Mouse (Mus musculus) v-Abl transformed pro-B cells (cell line): ENCODE results near the gene Prdx5.

ENCODE experiments used
- in situ Hi-C, 2 experiments: fragments of 400-800 bp; cut with MboI; formaldehyde crosslinking; loops; one replicate each; pipeline ENCODE4 v1.15.1; 2025; ENCODE audit not compliant: unreplicated experiment in 2 of 2

Gene Prdx5

GRCm38 (mm10) chr19:6909507-6910289 lies at the start of gene Prdx5, which contains the start of gene Trmt112:
TSS of gene Prdx5 (minus strand) at chr19:6910106.
TSS of gene Trmt112 (plus strand) at chr19:6909698.
- in situ Hi-C loops: loop anchor here (5.0 kb wide), 1 partner anchor 37 kb away; no protein-coding TSS in a partner anchor

GRCm38 (mm10) chr19:6956461-6956860 lies 46.6 kb upstream of the Prdx5 start:
- in situ Hi-C loops: no loop called here

GRCm38 (mm10) chr19:6955424-6955823 lies 45.5 kb upstream of the Prdx5 start:
- in situ Hi-C loops: no loop called here

GRCm38 (mm10) chr19:6954046-6954445 lies 44.1 kb upstream of the Prdx5 start:
- in situ Hi-C loops: no loop called here

- in situ Hi-C loops: no loop called here
These were observed 42.8 kb upstream of the Prdx5 start for GRCm38 (mm10) chr19:6952712-6953037.

GRCm38 (mm10) chr19:6951994-6952711 lies 42.2 kb upstream of the Prdx5 start:
- in situ Hi-C loops: no loop called here

DNA sequence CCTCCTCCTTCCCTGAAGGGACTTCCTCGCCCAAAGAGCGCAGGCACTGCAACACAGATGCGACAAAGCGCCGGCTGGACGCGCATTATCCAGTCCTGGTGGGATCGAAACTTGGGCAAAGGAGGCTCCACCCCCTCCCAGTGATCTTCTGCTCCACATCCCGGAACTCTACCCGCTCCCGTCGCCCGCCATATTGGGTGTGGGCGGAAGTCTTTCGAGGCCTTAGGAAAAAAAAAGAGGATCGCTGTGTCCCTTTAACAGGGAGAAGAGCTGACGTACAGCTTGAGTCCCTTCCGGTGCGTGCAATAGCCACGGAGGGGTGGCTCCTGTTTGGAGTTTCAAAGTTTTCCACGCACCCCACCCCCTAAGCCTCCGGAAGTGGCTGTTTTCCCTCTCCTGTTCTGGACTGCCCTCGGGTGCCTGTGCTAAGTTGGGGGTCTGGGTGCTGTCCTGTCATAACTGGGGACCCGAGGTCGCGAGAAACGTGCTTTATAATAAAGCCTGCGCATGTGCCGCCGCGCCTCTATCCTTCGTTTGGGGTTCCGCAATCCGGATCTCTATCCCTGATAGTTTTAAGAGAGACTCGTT lies 41.6 kb upstream of the Prdx5 start:
- in situ Hi-C loops: no loop called here

DNA sequence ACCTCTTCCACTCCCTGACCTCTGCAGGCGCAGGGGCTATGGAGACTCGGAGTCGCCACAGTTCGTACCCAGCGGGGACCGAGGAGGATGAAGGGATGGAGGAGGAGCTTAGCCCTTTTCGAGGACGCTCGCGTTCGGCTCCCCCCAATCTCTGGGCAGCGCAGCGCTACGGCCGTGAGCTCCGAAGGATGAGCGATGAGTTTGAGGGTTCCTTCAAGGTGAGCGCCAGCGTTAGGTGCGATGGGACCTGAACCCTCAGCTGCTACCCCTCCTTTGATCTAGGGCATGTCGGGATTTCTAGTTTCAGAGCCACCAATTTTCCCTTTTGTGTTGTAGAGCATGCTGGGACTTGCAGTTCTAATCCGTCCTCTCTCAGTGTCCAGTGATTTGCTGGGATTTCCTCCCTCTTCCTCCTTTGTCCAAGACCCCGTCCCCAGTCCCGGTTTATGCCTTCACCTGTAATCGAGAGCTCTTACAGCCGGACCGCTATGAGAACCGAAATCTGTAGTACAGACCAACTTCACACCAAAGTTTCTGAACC lies 40.8 kb upstream of the Prdx5 start:
- in situ Hi-C loops: no loop called here

DNA sequence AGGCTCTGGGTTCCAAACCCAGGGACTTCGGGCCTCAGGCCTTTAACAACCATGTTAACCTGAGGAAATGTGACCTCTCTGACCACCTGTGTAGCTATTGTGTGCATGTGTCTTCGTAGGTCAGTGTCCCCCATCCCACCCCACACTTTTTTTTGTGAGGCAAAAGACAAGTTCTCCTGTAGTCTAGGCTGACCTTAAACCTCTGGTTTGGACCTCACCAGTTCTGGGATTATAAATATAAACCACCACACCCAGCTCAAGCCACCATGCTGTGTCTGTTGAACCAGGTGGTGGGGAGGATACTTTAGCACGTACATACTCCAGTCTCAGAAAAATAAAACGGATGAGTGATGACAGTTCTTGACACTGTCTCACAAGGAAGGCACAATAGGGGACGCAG lies 40.0 kb upstream of the Prdx5 start:
- in situ Hi-C loops: no loop called here

GRCm38 (mm10) chr19:6949532-6949931 lies 39.6 kb upstream of the Prdx5 start:
- in situ Hi-C loops: no loop called here

DNA sequence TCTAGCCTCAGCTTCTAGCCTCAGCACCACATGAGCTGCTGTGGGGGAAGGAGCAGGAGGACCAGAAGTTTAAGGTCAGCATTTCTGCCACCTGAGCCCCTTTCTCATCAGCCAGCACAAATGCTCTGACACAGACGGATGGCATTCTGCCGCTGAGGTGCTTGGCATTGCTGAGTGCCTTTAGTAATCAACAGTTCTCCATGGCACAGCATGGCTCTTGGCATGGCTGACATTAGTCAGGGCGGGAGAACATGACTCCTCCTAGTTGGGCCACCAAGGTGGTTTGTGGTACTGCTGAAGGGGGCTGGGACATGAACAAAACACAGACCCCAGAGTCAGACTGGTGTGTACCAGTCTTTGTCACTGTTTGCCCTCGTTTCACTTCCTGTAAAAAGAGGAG lies 38.3 kb upstream of the Prdx5 start:
- in situ Hi-C loops: no loop called here

- in situ Hi-C loops: no loop called here
These were observed 37.8 kb upstream of the Prdx5 start for GRCm38 (mm10) chr19:6947742-6948141.

DNA sequence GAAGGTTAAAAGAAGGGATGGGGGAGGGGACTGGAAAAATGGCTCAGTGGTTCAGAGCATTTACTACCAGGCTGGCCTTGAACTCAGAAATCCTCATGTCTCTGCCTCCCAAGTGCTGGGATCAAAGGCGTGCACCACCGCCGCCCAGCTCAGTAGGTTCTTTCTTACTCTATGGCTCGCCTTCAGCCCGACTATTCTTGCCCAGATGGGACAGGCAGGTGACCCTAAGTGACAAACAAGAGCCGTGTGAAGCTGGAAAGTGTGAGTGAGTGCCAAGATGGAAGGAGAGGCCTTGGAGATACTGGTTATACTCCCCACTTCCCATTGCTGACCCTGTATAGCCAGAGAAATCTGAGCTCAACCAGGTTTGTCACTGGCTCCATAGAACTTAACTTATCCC lies 33.8 kb upstream of the Prdx5 start:
- in situ Hi-C loops: no loop called here

DNA sequence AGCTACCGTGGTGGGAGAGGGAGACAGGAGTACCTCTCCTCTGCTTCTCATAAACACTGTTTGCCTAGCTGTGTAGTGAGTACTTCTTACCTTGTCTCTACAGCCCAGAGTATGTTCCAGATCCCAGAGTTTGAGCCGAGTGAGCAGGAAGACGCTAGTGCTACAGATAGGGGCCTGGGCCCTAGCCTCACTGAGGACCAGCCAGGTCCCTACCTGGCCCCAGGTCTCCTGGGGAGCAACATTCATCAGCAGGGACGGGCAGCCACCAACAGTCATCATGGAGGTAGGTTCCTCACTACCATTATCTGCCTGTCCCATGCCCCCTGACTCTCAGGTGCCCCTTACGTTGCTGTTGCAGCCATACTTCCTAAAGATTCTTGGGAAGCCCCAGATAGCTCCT lies 32.9 kb upstream of the Prdx5 start:
- in situ Hi-C loops: no loop called here

GRCm38 (mm10) chr19:6942249-6942691 lies 32.4 kb upstream of the Prdx5 start, which contains the start of gene Gpr137:
TSS of gene Gpr137 (minus strand) at chr19:6942480.
- in situ Hi-C loops: no loop called here

- in situ Hi-C loops: no loop called here
These were observed 31.7 kb upstream of the Prdx5 start, which contains the start of gene Bad for GRCm38 (mm10) chr19:6941372-6942248. TSS of gene Bad (plus strand) at chr19:6941861.

GRCm38 (mm10) chr19:6940396-6941351 lies 30.8 kb upstream of the Prdx5 start:
- in situ Hi-C loops: no loop called here

GRCm38 (mm10) chr19:6939106-6940002 lies 29.4 kb upstream of the Prdx5 start:
- in situ Hi-C loops: loop anchor here (5.0 to 10.0 kb wide), 2 partner anchors 445 to 447 kb away; no protein-coding TSS in a partner anchor
